Mouse (Mus musculus) urinary bladder, postnatal 0 days (tissue): ENCODE measurements around the gene Prepl. TPM values are rescaled to one million over a fixed set of nuclear protein-coding genes. Genes with fewer than 3 reads are reported as not detected.

Experiments
- polyA plus RNA-seq: library from polyadenylated mRNA; unstranded; fragments of >200 nt; fragmentation: Nextera tagmentation; extraction: Ambion mirVana; gene quantifications from 2 replicates; pipeline ENCODE4 v1.2.1, GENCODE M21; 2015

Gene Prepl
- 14.4 and 19.5 TPM in 2 replicates for polyA plus RNA-seq

DNA sequence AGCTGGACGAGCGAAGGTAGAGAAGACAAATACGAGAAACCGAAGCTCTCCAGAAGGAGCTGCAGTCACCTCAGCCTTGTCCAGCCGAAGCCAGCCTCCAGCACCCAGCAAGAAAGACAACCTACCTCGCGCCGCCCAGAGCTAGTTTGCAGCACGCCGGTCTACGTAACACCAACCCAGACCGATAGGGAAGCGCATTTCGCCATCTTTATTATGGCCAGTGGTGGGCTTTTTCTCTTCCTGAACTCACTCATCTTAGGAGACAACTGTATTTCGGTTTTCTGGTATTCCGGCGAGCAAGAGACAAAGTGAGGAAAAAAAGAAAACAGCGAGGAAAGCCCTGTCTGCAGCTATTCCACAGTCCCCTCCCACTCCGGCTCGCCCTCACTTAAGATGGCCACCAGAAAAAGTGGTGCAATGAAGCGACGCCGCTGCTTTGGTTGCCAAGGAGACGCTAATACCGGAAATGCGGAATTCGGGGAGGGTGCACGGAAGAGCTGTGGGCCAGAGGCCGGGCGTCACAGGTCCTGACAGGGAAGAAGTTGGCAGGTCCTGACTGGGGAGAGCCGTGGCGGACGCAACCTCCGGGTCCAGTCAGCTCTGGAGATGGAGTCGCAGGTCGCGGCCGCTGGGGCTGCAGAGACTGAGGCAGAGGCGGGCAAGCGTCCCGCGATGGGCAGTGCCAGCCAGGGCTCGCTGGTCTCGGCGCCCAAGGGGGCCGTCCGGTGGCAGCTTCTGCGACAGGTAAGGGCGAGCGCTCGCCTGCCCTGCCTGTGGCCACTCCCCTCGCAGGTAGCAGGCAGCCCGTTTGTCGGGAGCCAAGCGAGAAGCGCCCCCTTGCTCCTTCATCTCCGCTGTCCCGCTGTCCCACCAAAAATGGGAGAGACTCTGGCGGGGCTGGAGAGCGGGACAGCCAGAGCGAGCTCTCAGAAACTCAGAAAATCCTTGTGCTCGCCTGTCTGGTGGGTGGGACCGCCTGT is at the start of gene Prepl, which contains the start of gene Camkmt:
Prepl (minus strand) TSS at position 122 of the 980 bp plus-strand sequence.
Camkmt (plus strand) TSS at position 433 of the 980 bp plus-strand sequence.

DNA sequence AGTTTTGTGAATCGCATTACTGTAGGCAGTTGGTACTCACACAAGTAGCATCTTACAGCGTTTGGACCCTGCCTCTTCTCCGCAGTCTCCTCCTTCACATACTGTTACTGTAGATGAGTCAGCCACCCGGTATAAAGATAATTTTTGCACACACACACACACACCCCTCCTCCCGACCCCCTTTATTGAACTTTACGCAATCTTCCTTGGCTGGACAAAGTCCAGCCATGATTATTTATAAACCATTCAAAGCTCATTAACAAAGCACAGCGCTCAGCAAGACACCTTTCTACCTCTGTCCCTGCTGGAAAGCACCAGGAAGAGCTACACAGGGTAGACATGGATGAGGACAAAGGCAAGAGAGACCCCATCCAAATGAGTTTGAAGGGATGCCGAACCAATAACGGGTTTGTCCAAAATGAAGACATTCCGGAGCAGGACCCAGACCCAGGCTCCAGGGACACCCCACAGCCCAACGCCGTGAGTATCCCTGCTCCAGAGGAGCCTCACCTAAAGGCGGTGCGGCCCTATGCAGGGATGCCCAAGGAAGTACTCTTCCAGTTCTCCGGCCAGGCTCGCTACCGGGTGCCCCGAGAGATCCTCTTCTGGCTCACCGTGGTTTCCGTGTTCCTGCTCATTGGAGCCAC is 61.8 kb downstream of the Prepl start, which contains the start of gene Slc3a1:
Slc3a1 (plus strand) TSS at position 284 of the 647 bp plus-strand sequence.

Other genes with a start within 250 kb of the Prepl start
- gene Ppm1b, start 133.5 kb downstream of the Prepl start, polyA plus RNA-seq: 43.1 and 50.1 TPM in 2 replicates
- gene Slc3a1, start 61.9 kb downstream of the Prepl start, polyA plus RNA-seq: 0.08 TPM in 1 of 2 replicates, not detected in the other
- 4.7 and 5.8 TPM in 2 replicates for gene Camkmt, start 311 bp upstream of the Prepl start, polyA plus RNA-seq